Mouse (Mus musculus): ENCODE results near the gene Fnbp4.

The Fnbp4 gene

DNA sequence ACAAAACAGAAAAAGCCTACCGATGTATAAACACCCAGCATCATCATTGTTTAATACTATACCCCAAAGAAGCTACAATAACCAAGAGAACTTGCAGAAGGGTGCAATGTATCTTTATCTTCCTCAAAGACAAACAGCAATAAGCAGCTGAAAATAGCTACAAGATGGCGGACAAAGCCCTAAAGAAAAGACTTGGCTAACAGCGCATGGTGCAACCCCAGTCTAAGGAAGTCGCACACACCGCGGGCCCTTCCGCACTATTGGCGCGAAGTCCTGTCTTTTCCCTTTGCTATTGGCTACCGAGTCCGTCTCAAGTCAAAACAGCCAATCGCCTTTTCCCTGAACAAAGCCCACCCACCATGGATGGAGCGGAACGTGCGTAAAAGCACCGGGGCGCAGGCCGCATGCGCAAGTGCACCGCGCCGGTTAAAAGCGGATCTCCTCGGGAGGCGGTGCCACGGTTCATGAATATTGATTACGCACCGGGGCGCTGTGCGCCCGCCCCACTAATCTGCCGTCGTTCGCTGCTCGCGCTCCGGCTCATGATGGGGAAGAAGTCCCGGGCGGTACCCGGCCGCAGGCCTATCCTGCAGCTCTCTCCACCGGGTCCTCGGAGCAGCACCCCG is at the start of gene Fnbp4:
Gene Fnbp4, plus strand, starts transcription at position 318 of the 626 bp plus-strand sequence.
- DNase-seq: peak; percentile 97 to 99

- no peak for DNase-seq
Observed at GRCm38 (mm10) chr2:90700943-90701342, 44.2 kb upstream of the Fnbp4 start.

DNA sequence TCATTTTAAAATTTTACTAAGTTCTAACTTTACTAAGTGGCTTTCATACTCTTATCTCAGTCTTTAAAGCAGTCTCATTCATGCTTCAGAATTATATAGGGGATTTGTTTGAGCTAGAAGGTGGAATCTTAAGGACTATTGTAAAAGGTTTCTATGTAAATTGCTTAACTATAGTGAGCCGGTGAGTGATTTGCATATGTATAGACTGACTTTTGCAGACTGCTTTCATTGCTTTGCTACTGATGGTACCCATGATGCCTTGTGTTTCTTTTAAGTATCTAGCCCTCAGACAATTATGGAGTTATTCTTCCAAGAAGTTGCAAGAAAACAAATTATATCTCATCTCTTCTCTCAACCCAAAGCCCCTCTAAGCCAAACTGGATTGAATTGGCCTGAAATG is 36.6 kb upstream of the Fnbp4 start:
- DNase-seq: no peak

- no peak for DNase-seq
Observed at GRCm38 (mm10) chr2:90715555-90716092, 29.5 kb upstream of the Fnbp4 start.

GRCm38 (mm10) chr2:90717366-90717765 is 27.8 kb upstream of the Fnbp4 start:
- DNase-seq: no peak

- DNase-seq: no peak
Observed at GRCm38 (mm10) chr2:90717948-90718347, 27.2 kb upstream of the Fnbp4 start.

DNA sequence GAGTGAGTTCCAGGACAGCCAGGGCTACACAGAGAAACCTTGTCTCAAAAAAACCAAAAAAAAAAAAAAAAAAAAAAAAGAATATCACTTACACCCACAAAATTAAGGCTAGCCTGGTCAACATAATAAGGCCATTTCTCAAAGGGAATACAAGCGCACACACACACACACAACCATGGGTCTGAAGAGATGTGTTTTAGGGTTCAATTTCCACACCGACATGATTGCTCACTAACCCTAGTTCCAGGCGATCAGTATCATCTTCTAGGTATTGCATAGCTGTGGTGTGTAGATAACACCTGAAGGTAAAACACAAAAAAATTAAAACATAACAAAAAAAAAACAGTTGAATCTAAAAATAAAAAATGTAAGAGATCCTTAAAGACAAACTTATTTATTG is 18.4 kb upstream of the Fnbp4 start:
- DNase-seq: no peak

DNA sequence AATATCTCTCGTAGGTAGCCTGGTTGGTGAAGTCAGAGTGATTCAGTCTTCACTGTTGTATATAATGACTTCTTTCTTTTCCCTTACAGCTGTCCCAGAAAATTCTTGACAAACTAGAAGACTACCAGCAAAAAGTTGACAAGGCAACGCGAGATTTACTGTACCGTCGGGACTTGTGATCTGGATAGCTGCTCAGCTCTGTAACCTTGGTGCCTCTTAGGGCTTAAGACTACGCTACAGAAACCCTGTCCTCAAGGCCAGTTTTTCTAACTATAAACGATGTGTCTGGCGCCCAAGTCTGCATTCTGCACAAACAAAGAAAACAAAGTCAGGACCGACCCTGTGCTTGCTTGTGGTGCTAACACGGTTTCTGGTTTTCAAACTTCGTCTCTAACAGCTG is 9.8 kb upstream of the Fnbp4 start:
- no peak for DNase-seq

GRCm38 (mm10) chr2:90738801-90739200 is 6.4 kb upstream of the Fnbp4 start:
- DNase-seq: no peak

DNA sequence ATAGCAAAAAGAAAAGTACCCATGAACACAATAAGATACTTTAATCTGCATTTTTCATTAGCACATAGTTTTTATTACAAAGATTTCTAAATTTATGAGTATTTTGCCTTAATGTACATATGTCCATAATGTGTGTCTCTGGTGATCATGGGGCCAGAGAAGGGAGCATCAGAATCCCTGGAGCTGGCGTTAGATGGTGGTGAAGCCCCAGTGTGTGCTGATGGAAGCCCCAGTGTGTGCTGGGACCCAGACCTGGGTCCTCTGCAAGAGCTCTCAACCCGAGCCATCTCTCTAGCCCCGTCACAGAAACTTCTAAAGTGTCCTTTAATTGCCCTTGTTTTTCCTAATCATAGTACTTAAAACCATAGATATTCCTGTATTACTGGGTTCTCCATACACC is 5.8 kb upstream of the Fnbp4 start:
- no peak for DNase-seq

DNA sequence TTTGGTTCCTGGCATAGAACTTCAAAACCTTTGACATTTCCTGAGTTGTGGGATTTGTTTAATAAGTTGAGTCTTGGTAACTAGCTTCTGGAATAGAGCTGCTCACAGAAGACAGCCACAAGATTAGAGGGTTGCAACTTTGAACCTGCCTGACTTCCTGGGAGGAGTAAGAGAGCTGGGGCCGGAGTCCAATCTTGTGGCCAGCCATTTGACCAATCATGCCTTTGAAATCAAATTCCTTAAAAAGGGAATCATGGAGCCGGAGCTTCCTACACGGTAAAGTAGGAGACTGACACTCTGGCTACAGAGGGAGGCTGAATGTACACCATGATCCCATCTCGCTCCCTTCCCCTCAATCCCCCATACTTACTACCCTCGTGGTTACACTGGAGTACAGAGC is 5.2 kb upstream of the Fnbp4 start:
- no peak for DNase-seq

DNA sequence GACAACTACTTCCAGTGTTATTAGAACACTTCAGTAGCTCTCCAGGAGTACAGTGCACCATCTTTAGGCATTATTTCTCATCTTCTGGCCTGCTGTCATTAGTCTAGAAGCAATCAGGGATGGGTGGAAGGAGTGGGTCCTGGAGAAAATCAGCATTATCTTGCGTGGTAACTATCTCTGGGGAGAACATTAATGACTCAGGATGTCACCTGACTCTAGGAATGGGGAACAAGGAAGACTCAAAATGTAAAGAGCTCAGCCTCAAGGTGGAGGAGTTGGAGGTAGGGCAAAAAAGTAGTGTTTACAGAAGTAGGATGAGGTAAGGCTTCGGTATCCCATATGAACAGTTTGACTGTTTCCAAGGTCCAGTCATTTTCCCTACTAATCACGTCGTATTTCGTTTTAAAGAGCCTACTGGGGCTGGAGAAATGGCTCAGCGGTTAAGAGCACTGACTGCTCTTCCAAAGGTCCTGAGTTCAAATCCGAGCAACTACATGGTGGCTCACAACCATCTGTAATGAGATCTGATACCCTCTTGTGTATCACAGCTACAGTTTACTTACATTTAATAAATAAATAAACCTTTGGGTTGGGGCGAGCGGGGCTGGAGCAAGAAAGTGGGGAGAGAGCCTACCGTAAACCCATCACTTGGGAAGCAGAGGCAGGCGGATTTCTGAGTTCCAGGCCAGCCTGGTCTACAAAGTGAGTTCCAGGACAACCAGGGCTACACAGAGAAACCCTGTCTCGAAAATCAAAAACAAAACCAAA is 701 bp upstream of the Fnbp4 start:
- peak in 1 of 2 experiments; percentile 20 for DNase-seq

DNA sequence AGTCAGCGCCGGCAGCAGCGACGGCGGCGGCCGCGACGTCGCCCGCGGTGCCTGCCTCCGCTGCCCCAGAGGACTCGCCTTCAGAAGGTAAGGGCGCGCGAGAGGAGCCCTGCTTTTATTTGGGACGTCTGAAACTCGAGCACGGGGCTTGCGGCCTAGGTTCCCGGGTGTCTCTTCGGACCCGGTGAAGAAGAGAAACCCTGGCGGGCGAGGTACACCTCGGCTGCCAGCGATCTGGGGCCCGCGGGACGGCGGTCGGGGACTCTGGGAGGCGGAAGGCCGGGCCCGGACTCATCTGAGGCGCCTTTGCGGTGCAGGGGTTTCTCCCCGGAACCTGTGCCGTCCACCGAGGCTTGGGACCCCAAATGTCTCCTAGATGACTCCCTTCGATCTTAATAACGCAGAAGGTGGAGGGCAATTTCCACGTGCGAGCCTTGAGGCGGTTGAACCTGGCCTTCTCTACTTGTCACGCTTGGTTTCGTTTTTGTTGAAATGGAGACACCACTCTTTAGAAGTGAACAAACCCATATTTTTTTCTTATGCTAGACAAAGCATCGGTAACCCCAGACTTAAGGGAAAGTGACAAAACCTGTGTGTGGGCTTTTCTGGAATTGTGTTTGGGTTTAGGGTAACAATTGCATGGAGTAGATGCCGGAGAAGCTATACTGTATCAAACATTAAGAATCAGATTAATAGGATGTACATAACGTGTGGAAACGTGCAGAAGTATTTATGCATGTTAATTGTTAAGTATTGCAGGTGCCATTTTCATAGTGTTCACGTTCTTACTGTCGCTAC is 769 bp downstream of the Fnbp4 start:
- no peak for DNase-seq

- DNase-seq: no peak
Observed at GRCm38 (mm10) chr2:90746538-90746865, 1.3 kb downstream of the Fnbp4 start.

GRCm38 (mm10) chr2:90747131-90747530 is 2.0 kb downstream of the Fnbp4 start:
- DNase-seq: no peak

GRCm38 (mm10) chr2:90749676-90750459 is 4.7 kb downstream of the Fnbp4 start:
- no peak for DNase-seq

DNA sequence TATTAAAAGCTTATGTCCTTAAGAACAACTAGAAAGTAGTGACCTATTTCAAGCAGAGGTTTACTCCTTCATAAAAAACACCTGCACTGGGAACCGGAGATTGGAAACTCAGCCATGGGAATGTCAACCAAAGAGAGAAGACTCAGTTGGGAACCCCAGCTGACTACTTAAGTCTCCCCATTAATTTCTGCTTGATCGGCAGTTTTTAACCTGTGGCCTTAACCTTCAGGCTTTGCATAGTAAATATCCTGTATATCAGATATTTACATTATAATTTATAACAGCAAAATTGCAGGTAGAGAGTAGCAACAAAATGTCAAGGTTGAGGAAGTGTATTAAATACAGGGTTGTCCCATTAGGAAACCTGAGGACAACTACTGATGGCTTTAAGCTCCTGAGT is 8.4 kb downstream of the Fnbp4 start:
- DNase-seq: no peak

GRCm38 (mm10) chr2:90754188-90754587 is 9.0 kb downstream of the Fnbp4 start:
- no peak for DNase-seq

DNA sequence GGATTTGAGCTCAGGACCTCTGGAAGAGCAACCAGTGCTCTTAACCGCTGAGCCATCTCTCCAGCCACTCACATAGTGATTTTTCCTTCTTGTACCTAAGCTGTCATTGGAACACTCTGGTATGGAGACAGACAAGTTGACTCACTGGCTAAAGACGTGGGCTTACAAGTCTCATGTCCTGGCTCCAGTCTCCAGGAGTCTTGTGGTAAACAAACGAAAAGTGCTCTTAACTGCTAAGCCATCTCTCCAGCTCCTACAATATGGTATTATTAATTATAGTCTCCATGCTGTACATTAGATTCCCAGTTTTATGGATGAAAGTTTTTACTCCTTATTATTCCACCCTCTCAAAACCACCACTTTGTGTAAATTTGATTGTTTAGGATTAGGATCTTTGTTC is 20.0 kb downstream of the Fnbp4 start:
- DNase-seq: no peak

GRCm38 (mm10) chr2:90781323-90781722 is 36.2 kb downstream of the Fnbp4 start:
- DNase-seq: no peak

DNA sequence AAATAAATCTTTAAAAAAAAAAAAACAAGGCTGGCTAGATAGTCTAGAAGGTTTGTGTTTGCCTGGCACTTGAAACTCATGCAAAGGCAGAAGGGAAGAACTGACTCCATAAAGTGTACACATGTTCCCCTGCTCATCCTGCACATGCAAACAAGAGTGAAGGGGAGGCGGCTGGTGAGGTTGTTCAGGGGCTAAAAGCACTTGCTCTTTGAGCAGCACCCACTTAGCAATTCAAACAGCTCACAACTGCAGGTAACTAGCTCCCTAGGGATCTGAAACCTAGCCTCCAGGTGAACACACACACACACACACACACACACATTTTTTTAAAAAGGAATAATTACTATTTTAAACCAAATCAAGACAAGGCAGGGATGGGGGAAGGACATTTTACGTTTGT is 36.8 kb downstream of the Fnbp4 start:
- DNase-seq: no peak

GRCm38 (mm10) chr2:90782458-90782857 is 37.3 kb downstream of the Fnbp4 start, which contains the start of gene Agbl2:
TSS of gene Agbl2 (plus strand) at chr2:90782727.
- peak; percentile 28 to 32 for DNase-seq

All from lung, postnatal 4 days (tissue).